Mouse (Mus musculus): ENCODE measurements around the gene Nicn1. TPM values are rescaled to one million over a fixed set of nuclear protein-coding genes. Genes with fewer than 3 reads are reported as not detected.
"Not testable (repeated sequence)": the region's sequence is repeated elsewhere in the genome, so short reads cannot be mapped to it uniquely, and the experiment has no call there.

Gene Nicn1
- polyA plus RNA-seq, 1 experiment from 2014 or later, result 34.3 TPM

DNA sequence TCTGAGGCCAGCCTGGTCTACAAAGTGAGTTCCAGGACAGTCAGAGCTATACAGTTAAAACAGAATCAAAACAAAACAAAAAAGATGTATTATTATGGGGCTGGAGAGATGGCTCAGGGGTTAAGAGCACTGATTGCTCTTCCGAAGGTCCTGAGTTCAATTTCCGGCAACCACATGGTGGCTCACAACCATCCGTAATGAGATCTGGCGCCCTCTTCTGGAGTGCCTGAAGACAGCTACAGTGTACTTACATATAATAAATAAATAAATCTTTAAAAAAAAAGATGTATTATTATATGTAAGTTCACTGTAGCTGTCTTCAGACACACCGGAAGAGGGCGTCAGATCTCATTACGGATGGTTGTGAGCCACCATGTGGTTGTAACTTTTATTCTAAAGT, 31.8 kb downstream of the Nicn1 start:
- DNase-seq (ENCODE audit: extremely low spot score, low spot score); H3K4me3 ChIP-seq; H3K9me3 ChIP-seq; H3K27ac ChIP-seq; H3K27me3 ChIP-seq (ENCODE audit: poor library complexity, severe bottlenecking); H3K4me1 ChIP-seq: not testable (repeated sequence)
- H3K36me3 ChIP-seq (replicated peaks), result peaks cover 90% of the 10 kb centered on the region
- 92% methylated on average over 7 of the region's 7 CpGs for WGBS

DNA sequence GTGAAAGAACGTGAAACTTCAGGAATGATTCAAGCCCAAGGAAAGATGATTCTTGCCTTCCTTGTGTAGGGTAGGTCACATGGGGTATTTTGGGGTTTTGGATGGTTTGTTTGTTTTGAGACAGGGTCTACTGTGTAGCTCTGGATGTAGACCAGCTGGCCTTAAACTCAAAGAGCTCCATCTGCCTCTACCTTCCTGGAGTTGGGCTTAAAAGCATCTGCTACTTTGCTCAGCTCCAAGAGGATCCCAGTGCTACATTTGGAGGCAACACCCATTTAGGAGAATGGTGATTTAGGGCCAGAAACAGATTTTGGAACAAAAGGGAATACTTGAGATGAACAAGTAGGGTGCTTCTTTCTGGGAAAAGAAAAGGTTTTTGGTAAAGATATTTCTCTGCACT, 34.6 kb downstream of the Nicn1 start:
- 94% methylated on average over 1 of the region's 1 CpGs for WGBS
- Histone ChIP-seq H3K27me3 (ENCODE audit: poor library complexity, severe bottlenecking) (no peaks in the 10 kb centered on the region), H3K9me3 (no peaks in the 10 kb centered on the region), H3K36me3 (replicated peaks) (peaks cover 93% of the 10 kb centered on the region), H3K4me1 (no peaks in the 10 kb centered on the region), H3K4me3 (no peak overlapping the region), H3K27ac (no peak overlapping the region)
- DNase-seq (ENCODE audit: extremely low spot score, low spot score), result no peak

DNA sequence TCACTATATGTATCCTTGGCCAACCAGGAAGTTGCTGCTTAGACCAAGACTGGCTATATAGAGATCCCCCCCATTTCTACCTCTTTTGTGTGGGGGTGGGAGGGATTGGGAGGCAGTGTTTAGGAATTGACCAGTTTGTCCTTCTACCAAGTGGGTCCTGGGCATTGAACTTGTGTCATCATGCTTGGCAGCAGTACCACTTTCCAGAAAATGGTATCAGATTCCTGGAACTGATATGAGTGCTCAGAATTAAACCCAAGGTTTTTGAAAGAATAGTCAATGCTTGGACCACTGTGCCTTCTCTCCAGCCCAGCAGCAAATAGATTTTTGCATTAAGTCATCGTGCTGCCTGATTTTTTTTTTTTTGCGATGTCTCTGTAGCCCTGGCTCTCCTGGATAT, 35.6 kb downstream of the Nicn1 start:
- no peaks in the 10 kb centered on the region for H3K9me3 ChIP-seq
- DNase-seq (ENCODE audit: extremely low spot score, low spot score), result no peak
- no peaks in the 10 kb centered on the region for H3K4me1 ChIP-seq
- 95% methylated on average over 2 of the region's 2 CpGs for WGBS
- peaks cover 93% of the 10 kb centered on the region for H3K36me3 ChIP-seq (replicated peaks)
- H3K27me3 ChIP-seq (ENCODE audit: poor library complexity, severe bottlenecking), result no peaks in the 10 kb centered on the region
- H3K27ac ChIP-seq, result no peak overlapping the region
- no peak overlapping the region for H3K4me3 ChIP-seq

DNA sequence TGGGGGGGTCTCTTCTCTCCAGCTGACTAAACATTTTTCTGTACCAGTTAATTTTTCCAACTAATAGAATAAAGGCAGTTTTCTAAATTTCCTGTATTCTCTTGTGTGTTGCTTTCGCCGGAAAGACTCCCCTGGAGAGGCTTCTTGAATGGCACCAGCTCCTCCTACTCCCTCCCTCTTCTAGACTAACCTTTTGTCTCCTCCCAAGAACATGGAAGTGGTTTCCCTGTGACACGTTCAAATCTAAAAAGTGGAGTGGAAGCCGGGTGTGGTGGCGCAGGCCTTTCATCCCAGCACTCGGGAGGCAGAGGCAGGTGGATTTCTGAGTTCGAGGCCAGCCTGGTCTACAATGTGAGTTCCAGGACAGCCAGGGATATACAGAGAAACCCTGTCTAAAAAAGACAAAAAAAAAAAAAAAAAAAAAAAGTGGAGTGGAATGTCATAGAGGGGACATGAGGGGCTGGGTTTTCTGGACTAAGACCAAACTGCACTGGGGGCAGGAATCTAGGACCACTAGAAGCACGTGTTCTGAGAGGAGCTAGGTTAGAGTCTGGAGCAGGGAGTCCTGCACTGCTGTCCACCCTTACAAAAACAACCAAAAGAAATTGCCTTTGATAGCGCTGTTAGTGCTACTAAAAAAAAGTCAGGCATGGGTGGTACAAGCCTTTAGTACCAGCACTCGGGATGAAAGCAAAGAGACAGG, 47.8 kb downstream of the Nicn1 start:
- Histone ChIP-seq H3K27ac (peak overlapping the region; percentile 92), H3K4me1 (peaks cover 41% of the 10 kb centered on the region), H3K27me3 (ENCODE audit: poor library complexity, severe bottlenecking) (no peaks in the 10 kb centered on the region), H3K36me3 (replicated peaks) (peaks cover 66% of the 10 kb centered on the region), H3K4me3 (peak overlapping the region; percentile 68), H3K9me3 (no peaks in the 10 kb centered on the region)
- 70% methylated on average over 10 of the region's 10 CpGs for WGBS
- no peak for DNase-seq (ENCODE audit: extremely low spot score, low spot score)

DNA sequence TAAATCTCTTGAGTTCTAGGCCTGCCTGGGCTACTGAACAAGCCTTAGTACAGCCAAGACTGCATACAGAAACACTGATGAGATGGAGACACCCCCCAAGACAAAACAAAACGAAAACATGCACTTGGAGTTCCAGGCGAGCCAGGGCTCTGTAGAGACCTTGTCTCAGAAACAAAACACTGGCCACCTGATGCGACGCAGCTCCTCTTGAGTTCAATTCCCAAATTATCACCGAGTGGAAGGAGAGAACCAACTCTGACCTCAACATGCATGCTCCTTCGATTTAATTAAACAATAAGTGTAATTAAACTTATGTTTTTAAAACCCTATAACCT, 48.3 kb downstream of the Nicn1 start:
- H3K36me3 ChIP-seq (replicated peaks), result peaks cover 62% of the 10 kb centered on the region
- peak overlapping the region; percentile 92 for H3K27ac ChIP-seq
- H3K4me1 ChIP-seq, result peaks cover 41% of the 10 kb centered on the region
- peak overlapping the region; percentile 68 for H3K4me3 ChIP-seq
- H3K27me3 ChIP-seq (ENCODE audit: poor library complexity, severe bottlenecking), result no peaks in the 10 kb centered on the region
- WGBS, result 32% methylated on average over 6 of the region's 6 CpGs
- DNase-seq (ENCODE audit: extremely low spot score, low spot score), result no peak
- no peaks in the 10 kb centered on the region for H3K9me3 ChIP-seq

DNA sequence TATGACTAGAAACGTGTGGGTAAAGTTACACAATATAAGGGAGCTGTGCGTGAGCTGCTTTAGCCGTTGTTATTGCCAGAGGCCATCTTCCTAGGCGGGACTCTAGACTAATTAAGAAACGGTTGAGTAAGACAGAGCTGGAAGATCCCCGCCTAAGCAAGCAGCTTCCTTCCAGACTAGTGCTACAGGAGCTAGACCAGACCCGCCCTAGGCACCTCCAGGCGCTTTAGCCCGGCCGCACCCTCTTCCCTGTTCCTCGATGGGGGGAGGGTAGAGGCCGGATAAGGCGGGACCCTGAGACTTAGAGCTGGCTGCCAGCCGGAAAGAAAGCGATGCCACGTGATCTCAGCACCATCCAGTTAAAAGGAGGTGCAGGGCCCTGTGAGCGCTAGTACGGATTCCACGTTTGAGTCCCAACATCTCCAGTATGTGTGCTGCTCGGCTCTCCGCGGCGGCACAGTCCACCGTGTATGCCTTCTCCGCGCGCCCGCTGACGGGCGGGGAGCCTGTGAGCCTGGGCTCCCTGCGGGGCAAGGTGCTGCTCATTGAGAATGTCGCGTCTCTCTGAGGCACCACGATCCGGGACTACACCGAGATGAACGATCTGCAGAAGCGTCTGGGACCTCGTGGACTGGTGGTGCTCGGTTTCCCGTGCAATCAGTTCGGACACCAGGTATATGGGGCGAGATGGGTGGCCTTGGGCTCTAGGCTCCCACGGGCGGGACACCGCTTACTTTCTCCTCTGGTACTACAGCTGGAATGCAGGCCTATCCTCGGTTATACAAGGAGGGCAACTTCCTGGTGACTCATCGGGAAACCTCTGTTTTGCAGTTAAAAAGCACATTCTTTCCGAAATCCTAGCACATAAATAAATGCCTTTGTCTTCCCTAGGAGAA, 48.9 kb downstream of the Nicn1 start, which contains the start of gene Gpx1:
TSS of gene Gpx1 (plus strand) at position 18 of the 896 bp plus-strand sequence.
- Histone ChIP-seq H3K9me3 (no peaks in the 10 kb centered on the region), H3K4me1 (peaks cover 41% of the 10 kb centered on the region), H3K4me3 (peak within 1 kb of the TSS; percentile 68), H3K27me3 (ENCODE audit: poor library complexity, severe bottlenecking) (no peaks in the 10 kb centered on the region), H3K36me3 (replicated peaks) (peaks cover 56% of the 10 kb centered on the region), H3K27ac (peak within 1 kb of the TSS; percentile 92)
- under 1% methylated on average over 49 of the region's 49 CpGs for WGBS
- DNase-seq (ENCODE audit: extremely low spot score, low spot score), result peak; percentile 91

DNA sequence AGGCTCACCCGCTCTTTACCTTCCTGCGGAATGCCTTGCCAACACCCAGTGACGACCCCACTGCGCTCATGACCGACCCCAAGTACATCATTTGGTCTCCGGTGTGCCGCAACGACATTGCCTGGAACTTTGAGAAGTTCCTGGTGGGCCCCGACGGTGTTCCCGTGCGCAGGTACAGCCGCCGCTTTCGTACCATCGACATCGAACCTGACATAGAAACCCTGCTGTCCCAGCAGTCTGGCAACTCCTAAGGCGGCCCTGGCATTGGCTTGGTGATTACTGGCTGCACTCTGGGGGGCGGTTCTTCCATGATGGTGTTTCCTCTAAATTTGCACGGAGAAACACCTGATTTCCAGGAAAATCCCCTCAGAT, 49.6 kb downstream of the Nicn1 start:
- Histone ChIP-seq H3K27ac (peak overlapping the region; percentile 92), H3K4me3 (peak overlapping the region; percentile 68), H3K27me3 (ENCODE audit: poor library complexity, severe bottlenecking) (no peaks in the 10 kb centered on the region), H3K4me1 (peaks cover 41% of the 10 kb centered on the region), H3K36me3 (replicated peaks) (peaks cover 48% of the 10 kb centered on the region), H3K9me3 (no peaks in the 10 kb centered on the region)
- 18% methylated on average over 20 of the region's 20 CpGs for WGBS
- DNase-seq (ENCODE audit: extremely low spot score, low spot score), result no peak

DNA sequence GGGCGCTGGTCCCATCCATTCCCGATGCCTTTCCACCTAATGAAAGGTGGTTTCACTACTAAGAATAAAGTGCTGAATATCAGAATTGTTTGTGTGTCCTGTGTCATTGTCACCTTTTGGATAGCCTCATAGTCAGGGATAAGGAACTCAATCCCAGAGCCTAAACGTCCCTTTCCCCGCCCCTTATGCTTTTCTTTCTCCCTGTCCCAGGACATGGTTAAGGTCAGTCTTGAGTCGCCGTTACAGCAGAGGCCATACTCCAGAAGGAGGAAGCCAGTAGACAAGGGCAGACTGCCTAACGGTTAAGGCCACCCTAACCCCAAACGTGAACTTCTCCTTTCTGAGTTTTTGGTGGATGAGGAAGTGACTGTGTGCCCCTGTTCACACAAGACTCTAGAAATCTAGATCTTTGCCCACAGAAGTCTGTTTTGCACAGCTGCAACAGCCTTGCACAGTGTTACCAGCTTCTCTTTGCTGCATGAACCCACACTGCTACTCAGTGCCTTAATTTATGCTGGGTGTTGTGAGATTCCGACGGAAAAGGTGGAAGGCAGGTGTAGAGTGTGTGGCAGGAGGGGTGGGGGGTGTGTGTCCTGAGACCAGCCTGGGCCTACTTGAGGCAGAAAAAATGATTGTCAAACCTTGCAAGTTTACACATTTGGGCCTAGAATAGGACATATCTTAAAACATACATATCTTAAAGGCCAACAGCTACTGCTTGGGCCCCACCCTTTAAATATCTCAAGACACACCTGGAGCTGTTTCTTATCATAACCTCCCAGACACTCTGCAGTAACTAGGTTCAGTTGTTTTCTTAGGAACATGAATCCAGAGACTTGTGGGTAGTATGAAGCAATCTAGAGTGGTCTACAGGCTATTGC, 50.3 kb downstream of the Nicn1 start:
- Histone ChIP-seq H3K27me3 (ENCODE audit: poor library complexity, severe bottlenecking) (no peaks in the 10 kb centered on the region), H3K4me3 (peak overlapping the region; percentile 68), H3K9me3 (no peaks in the 10 kb centered on the region), H3K27ac (peak overlapping the region; percentile 92), H3K4me1 (peaks cover 41% of the 10 kb centered on the region), H3K36me3 (replicated peaks) (peaks cover 42% of the 10 kb centered on the region)
- WGBS, result 74% methylated on average over 10 of the region's 10 CpGs
- DNase-seq (ENCODE audit: extremely low spot score, low spot score), result no peak

DNA sequence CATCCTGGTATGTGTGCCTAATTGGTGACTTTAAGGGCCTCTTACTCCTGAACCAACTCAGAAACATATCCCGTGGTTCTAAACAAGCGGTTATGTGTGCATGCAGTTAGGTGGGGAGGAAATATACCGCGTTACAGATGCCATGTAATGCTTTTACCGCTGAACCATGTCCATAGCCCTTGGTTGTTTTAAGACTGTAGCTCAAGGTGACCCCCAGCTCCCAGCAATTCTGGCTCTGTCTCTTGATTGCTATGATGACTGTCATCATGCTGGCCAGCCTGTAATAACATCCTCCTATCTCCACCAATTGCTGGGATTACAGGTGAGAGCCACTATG, 50.9 kb downstream of the Nicn1 start:
- 91% methylated on average over 5 of the region's 5 CpGs for WGBS

DNA sequence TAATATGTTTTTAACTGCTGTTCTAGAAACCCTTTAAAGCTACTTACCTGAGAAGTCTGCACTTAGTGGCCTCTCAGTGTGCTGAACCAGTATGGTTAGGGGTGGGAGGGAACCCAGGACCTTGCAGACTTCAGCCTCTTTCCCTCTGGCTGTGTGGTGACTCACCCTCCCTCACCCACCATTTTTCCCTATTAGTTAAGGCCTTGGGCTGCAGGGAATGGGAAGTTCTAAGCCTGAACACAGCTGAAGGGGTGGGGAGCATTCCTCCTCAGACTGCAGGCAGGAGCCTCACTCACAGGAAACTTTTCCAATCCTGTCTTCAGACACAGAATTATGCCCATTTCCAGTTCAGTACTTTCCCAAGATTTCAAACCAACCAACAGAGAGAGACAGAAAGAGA, 51.6 kb downstream of the Nicn1 start:
- Histone ChIP-seq H3K4me1 (peaks cover 45% of the 10 kb centered on the region), H3K4me3 (no peak overlapping the region), H3K27me3 (ENCODE audit: poor library complexity, severe bottlenecking) (no peaks in the 10 kb centered on the region), H3K36me3 (replicated peaks) (peaks cover 29% of the 10 kb centered on the region), H3K27ac (peak overlapping the region; percentile 54; the same call in 1 of the 2 replicates), H3K9me3 (no peaks in the 10 kb centered on the region)
- no peak for DNase-seq (ENCODE audit: extremely low spot score, low spot score)

More for the DNA sequence above, 50.9 kb downstream of the Nicn1 start:
- Histone ChIP-seq H3K4me1 (peaks cover 41% of the 10 kb centered on the region), H3K9me3 (no peaks in the 10 kb centered on the region), H3K36me3 (replicated peaks) (peaks cover 36% of the 10 kb centered on the region), H3K27ac (peak overlapping the region; percentile 36; the same call in 1 of the 2 replicates), H3K27me3 (ENCODE audit: poor library complexity, severe bottlenecking) (no peaks in the 10 kb centered on the region), H3K4me3 (no peak overlapping the region)
- no peak for DNase-seq (ENCODE audit: extremely low spot score, low spot score)

DNA sequence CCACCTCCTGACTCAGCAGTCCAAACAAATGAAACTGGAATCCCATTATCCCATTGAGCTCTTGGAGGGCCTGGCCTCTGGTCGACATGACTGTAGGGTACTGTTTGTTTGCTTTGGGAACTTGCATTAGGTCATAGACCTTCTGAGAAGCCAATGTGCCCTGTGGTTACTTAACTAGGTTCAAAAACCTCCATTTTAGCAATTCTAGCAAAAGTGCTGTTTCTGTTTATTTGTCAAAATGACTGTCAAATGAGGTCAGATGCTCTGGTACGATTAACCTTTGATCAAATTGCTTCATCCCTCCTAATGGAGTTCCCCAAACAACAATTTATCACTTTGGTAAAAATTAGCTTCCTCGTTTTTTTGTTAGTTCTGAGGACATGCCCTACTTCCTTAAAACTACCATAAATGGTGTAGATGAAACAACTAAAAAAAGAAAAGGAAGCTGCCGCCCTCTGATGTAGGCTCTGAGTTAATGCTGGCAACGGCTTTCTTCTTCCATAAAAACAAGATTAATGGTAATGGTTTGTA, 52.1 kb downstream of the Nicn1 start:
- Histone ChIP-seq H3K4me1 (peaks cover 50% of the 10 kb centered on the region), H3K27me3 (ENCODE audit: poor library complexity, severe bottlenecking) (no peaks in the 10 kb centered on the region), H3K4me3 (no peak overlapping the region), H3K27ac (peak overlapping the region; percentile 54; the same call in 1 of the 2 replicates), H3K36me3 (replicated peaks) (peaks cover 28% of the 10 kb centered on the region), H3K9me3 (no peaks in the 10 kb centered on the region)
- DNase-seq (ENCODE audit: extremely low spot score, low spot score), result no peak
- WGBS, result 66% methylated on average over 5 of the region's 5 CpGs

DNA sequence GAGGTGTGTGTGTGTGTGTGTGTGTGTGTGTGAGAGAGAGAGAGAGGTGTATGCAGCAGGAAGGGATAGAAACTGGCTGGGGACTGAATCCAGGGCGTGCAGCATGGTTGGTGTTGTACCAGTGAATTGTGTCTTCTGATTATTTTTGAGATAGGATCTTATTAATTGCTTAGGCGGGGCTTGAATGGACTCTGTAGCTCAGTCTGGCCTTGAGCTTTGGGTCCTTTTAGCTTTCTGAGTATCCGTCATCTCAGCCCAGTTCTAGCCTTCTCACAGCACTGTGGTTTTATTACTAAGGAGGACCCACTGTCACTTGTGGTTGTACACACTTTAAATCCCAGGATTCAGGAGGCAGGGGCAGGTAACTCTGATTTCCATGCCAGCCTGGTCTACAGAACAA, 53.1 kb downstream of the Nicn1 start:
- H3K9me3 ChIP-seq, result no peaks in the 10 kb centered on the region
- H3K27me3 ChIP-seq (ENCODE audit: poor library complexity, severe bottlenecking), result no peaks in the 10 kb centered on the region
- H3K4me3 ChIP-seq, result no peak overlapping the region
- H3K36me3 ChIP-seq (replicated peaks), result peaks cover 20% of the 10 kb centered on the region
- 0 out of 2 replicates have a peak overlapping the region, but pooled peaks have one; percentile 16 for H3K27ac ChIP-seq
- DNase-seq (ENCODE audit: extremely low spot score, low spot score), result no peak
- peaks cover 44% of the 10 kb centered on the region for H3K4me1 ChIP-seq
- WGBS, result 79% methylated on average over 3 of the region's 3 CpGs
